Mouse (Mus musculus): ENCODE data around the gene BC051142. TPM values are rescaled to one million over a fixed set of nuclear protein-coding genes. Genes with fewer than 3 reads are reported as not detected.

The BC051142 gene
- polyA plus RNA-seq, 1 experiment: 1.4 TPM

DNA sequence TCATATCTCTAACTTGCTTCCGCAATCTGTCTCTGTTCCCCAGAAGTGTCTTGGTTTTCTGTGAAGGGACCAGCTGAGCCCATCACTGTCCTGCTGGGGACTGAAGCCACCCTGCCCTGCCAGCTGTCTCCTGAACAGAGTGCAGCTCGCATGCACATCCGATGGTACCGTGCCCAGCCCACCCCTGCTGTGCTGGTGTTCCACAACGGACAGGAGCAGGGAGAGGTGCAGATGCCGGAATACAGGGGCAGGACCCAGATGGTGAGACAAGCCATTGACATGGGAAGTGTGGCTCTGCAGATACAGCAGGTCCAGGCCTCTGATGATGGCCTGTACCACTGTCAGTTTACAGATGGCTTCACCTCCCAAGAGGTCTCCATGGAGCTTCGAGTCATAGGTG is 19.2 kb upstream of the BC051142 start:
- no peak for DNase-seq
- Histone ChIP-seq H3K4me1 (replicated peaks; ENCODE audit: control insufficient read depth, insufficient read depth, low read length) (no peaks in the 10 kb centered on the region), H3K27me3 (ENCODE audit: control insufficient read depth, insufficient read depth, low read length) (no peaks in the 10 kb centered on the region), H3K36me3 (ENCODE audit: control insufficient read depth, insufficient read depth, low read length) (no peaks in the 10 kb centered on the region), H3K27ac (ENCODE audit: control insufficient read depth, insufficient read depth, low read length) (no peak overlapping the region), H3K4me3 (ENCODE audit: control insufficient read depth, insufficient read depth, low read length) (no peak overlapping the region)
- WGBS: 97% methylated on average over 7 of the region's 7 CpGs
- TF ChIP-seq POLR2A (IDR thresholded peaks at IDR 0.05; ENCODE audit: control insufficient read depth, extremely low read depth, insufficient read depth, low read length, poor library complexity): no peak
- no peak for TF ChIP-seq CTCF (IDR thresholded peaks at IDR 0.05; ENCODE audit: borderline replicate concordance, control insufficient read depth, extremely low read depth, insufficient read depth, low read length, poor library complexity)

DNA sequence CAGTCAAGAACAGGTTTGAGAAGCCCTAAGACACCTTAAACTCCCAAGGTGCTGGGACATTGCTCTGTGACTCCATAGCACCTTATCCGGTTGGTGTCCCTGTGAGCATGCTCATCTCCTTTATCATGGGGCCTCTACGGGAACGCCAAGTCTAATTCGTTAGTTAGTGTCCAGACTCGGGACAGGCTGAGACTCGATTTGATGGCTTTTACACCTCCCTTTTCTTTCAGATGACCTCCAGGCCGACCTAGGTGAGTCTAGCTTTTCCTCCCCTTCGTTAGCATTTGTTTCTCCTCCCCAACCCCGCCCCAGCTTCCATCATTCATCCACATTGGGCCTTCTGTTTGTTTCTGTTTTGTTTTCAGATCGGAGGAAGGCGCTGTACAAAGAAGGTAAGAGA is 16.7 kb upstream of the BC051142 start:
- no peak overlapping the region for H3K4me3 ChIP-seq (ENCODE audit: control insufficient read depth, insufficient read depth, low read length)
- H3K4me1 ChIP-seq (replicated peaks; ENCODE audit: control insufficient read depth, insufficient read depth, low read length): no peaks in the 10 kb centered on the region
- H3K36me3 ChIP-seq (ENCODE audit: control insufficient read depth, insufficient read depth, low read length): no peaks in the 10 kb centered on the region
- no peaks in the 10 kb centered on the region for H3K27me3 ChIP-seq (ENCODE audit: control insufficient read depth, insufficient read depth, low read length)
- no peak overlapping the region for H3K27ac ChIP-seq (ENCODE audit: control insufficient read depth, insufficient read depth, low read length)
- 91% methylated on average over 11 of the region's 11 CpGs for WGBS
- TF ChIP-seq CTCF (IDR thresholded peaks at IDR 0.05; ENCODE audit: borderline replicate concordance, control insufficient read depth, extremely low read depth, insufficient read depth, low read length, poor library complexity) (no peak), POLR2A (IDR thresholded peaks at IDR 0.05; ENCODE audit: control insufficient read depth, extremely low read depth, insufficient read depth, low read length, poor library complexity) (no peak)
- no peak for DNase-seq

DNA sequence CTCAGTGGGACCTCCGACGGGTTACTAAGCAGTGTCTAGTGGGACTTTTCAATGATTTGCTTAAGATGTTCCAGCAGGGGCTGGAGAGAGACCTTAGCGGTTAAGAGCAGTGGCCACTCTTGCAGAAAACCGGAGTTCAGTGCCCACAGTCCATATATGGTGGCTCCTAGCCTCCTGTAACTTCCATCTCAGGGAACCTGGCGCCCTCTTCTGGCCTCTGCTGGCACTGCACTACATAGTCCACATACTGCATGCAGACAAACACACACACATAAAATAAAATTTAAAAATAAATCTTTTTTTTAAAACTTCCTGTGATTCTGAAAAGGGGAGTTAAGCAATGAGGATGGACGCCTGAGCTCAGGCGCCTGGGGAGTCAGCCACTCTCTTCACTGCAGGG is 15.4 kb upstream of the BC051142 start:
- Histone ChIP-seq H3K4me3 (ENCODE audit: control insufficient read depth, insufficient read depth, low read length) (no peak overlapping the region), H3K27ac (ENCODE audit: control insufficient read depth, insufficient read depth, low read length) (no peak overlapping the region), H3K36me3 (ENCODE audit: control insufficient read depth, insufficient read depth, low read length) (no peaks in the 10 kb centered on the region), H3K27me3 (ENCODE audit: control insufficient read depth, insufficient read depth, low read length) (no peaks in the 10 kb centered on the region), H3K4me1 (replicated peaks; ENCODE audit: control insufficient read depth, insufficient read depth, low read length) (no peaks in the 10 kb centered on the region)
- TF ChIP-seq CTCF (IDR thresholded peaks at IDR 0.05; ENCODE audit: borderline replicate concordance, control insufficient read depth, extremely low read depth, insufficient read depth, low read length, poor library complexity): no peak
- no peak for TF ChIP-seq POLR2A (IDR thresholded peaks at IDR 0.05; ENCODE audit: control insufficient read depth, extremely low read depth, insufficient read depth, low read length, poor library complexity)
- WGBS: 87% methylated on average over 7 of the region's 7 CpGs
- DNase-seq: peak; percentile 33

DNA sequence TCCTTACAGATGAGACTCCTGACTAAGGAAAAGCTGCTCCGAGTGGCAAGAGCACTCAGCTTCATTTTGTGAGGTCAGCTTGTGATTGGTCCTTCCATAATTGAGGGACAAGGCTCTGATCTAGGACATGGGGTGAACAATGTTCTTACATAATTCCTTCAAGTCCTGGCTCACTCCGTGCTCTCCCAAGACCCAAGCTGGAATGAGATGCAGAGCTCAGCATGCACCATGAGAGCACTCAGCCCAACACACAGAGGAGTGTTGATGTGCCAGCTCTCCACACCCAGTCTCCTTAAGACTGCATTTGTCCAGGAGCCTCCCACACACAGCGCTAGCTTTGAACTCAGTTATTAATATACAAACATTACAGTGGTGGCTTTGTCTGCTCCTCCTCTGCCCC is 13.9 kb upstream of the BC051142 start:
- DNase-seq: no peak
- Histone ChIP-seq H3K36me3 (ENCODE audit: control insufficient read depth, insufficient read depth, low read length) (no peaks in the 10 kb centered on the region), H3K27me3 (ENCODE audit: control insufficient read depth, insufficient read depth, low read length) (no peaks in the 10 kb centered on the region), H3K4me3 (ENCODE audit: control insufficient read depth, insufficient read depth, low read length) (no peak overlapping the region), H3K27ac (ENCODE audit: control insufficient read depth, insufficient read depth, low read length) (no peak overlapping the region), H3K4me1 (replicated peaks; ENCODE audit: control insufficient read depth, insufficient read depth, low read length) (no peaks in the 10 kb centered on the region)
- WGBS: 88% methylated on average over 3 of the region's 3 CpGs
- no peak for TF ChIP-seq CTCF (IDR thresholded peaks at IDR 0.05; ENCODE audit: borderline replicate concordance, control insufficient read depth, extremely low read depth, insufficient read depth, low read length, poor library complexity)

DNA sequence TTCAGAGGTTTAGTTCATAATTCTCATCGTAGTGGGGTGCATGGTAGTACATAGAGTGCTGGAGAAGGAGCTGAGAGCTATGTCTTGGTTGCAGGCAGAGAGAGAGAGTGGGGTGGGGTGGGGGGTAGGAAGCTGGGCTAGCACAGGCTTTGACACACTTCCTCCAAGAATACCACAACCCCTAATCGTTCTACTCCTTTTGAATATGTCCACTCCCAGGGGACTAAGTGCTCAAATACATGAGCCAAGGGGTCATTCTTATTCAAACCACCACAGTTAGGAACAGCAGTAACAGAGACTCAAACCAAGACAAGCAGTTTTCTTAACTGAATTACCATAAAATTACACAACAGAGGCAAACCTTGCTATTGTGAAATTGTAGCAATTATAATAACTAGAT is 12.0 kb upstream of the BC051142 start:
- TF ChIP-seq CTCF (IDR thresholded peaks at IDR 0.05; ENCODE audit: borderline replicate concordance, control insufficient read depth, extremely low read depth, insufficient read depth, low read length, poor library complexity) (no peak), POLR2A (IDR thresholded peaks at IDR 0.05; ENCODE audit: control insufficient read depth, extremely low read depth, insufficient read depth, low read length, poor library complexity) (no peak)
- Histone ChIP-seq H3K4me3 (ENCODE audit: control insufficient read depth, insufficient read depth, low read length) (no peak overlapping the region), H3K27ac (ENCODE audit: control insufficient read depth, insufficient read depth, low read length) (no peak overlapping the region), H3K36me3 (ENCODE audit: control insufficient read depth, insufficient read depth, low read length) (no peaks in the 10 kb centered on the region), H3K4me1 (replicated peaks; ENCODE audit: control insufficient read depth, insufficient read depth, low read length) (no peaks in the 10 kb centered on the region), H3K27me3 (ENCODE audit: control insufficient read depth, insufficient read depth, low read length) (peaks cover 5% of the 10 kb centered on the region; the same call in 1 of the 2 replicates)
- DNase-seq: no peak
- WGBS: 9% methylated on average over 2 of the region's 2 CpGs

DNA sequence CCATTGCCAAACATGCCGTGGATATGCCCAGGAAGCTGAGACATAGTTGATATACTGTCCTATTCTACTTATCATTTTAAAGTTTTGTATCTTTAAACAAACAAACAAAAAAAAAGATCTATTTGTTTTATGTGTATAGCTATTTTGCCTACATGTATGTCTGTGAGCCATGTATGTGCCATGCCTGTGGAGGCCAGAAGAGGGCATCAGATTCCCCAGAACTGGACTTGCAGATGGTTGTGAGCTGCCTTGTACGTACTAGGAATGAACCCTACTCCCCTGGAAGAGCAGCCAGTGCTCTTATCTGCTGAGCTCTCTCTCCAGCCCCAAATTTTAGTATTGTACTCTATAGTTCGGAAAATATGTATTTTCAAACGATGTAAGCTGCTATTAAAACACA is 10.1 kb upstream of the BC051142 start:
- Histone ChIP-seq H3K27ac (ENCODE audit: control insufficient read depth, insufficient read depth, low read length) (no peak overlapping the region), H3K27me3 (ENCODE audit: control insufficient read depth, insufficient read depth, low read length) (peaks cover 5% of the 10 kb centered on the region; the same call in 1 of the 2 replicates), H3K4me3 (ENCODE audit: control insufficient read depth, insufficient read depth, low read length) (no peak overlapping the region), H3K4me1 (replicated peaks; ENCODE audit: control insufficient read depth, insufficient read depth, low read length) (peaks cover 8% of the 10 kb centered on the region; the same call in 1 of the 2 replicates), H3K36me3 (ENCODE audit: control insufficient read depth, insufficient read depth, low read length) (no peaks in the 10 kb centered on the region)
- WGBS: 46% methylated on average over 4 of the region's 4 CpGs
- peak; percentile 49 for DNase-seq
- TF ChIP-seq CTCF (IDR thresholded peaks at IDR 0.05; ENCODE audit: borderline replicate concordance, control insufficient read depth, extremely low read depth, insufficient read depth, low read length, poor library complexity) (no peak), POLR2A (IDR thresholded peaks at IDR 0.05; ENCODE audit: control insufficient read depth, extremely low read depth, insufficient read depth, low read length, poor library complexity) (no peak)

DNA sequence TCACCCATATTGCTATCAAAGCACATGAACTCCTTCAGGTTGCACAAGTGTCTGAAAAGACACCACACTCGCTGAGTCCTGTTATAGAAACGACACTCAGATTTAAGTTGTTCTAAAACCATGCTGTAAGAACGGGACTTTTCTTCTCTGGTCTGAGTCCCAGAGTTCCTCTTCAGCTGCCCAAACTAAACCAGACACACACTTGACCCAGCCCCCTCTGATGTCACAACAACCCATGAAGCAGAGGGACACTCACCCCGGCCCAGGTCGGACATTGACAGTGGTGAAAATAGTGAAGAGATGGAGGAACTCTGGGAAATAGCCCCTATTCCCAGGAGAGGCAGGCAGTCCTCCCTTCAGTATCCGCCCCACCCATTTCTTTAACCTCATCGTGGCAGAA is 7.1 kb upstream of the BC051142 start:
- H3K27ac ChIP-seq (ENCODE audit: control insufficient read depth, insufficient read depth, low read length): no peak overlapping the region; the same call in 1 of the 2 replicates
- no peaks in the 10 kb centered on the region for H3K36me3 ChIP-seq (ENCODE audit: control insufficient read depth, insufficient read depth, low read length)
- H3K27me3 ChIP-seq (ENCODE audit: control insufficient read depth, insufficient read depth, low read length): peaks cover 5% of the 10 kb centered on the region; the same call in 1 of the 2 replicates
- no peak overlapping the region for H3K4me3 ChIP-seq (ENCODE audit: control insufficient read depth, insufficient read depth, low read length)
- H3K4me1 ChIP-seq (replicated peaks; ENCODE audit: control insufficient read depth, insufficient read depth, low read length): peaks cover 8% of the 10 kb centered on the region; the same call in 1 of the 2 replicates
- no peak for DNase-seq
- 53% methylated on average over 7 of the region's 7 CpGs for WGBS
- no peak for TF ChIP-seq CTCF (IDR thresholded peaks at IDR 0.05; ENCODE audit: borderline replicate concordance, control insufficient read depth, extremely low read depth, insufficient read depth, low read length, poor library complexity)
- no peak for TF ChIP-seq POLR2A (IDR thresholded peaks at IDR 0.05; ENCODE audit: control insufficient read depth, extremely low read depth, insufficient read depth, low read length, poor library complexity)
